Mouse (Mus musculus) intestine, embryonic 14.5 days (tissue): ENCODE measurements at regions not wholly inside any gene's neighbourhood (a gene's known extent, or its start where the extent isn't known, plus 50 kb on each side); places are given as distances from the start of the nearest gene placed in this dataset.

Experiments
- ATAC-seq: fragments of 200-750 bp; cut with Nextera tagmentation; replicated peaks from 2 replicates; pipeline ENCODE4 v1.8.0; 2017; ENCODE audit warnings: low read depth, moderate number of reproducible peaks, moderate TSS enrichment, moderate library complexity; ENCODE audit not compliant: low FRiP score, low TSS enrichment
- DNase-seq: peaks from one replicate; pipeline ENCODE4 v3.0.0-alpha.2; 2018; ENCODE audit warnings: low spot score
- H3K27ac ChIP-seq: fragments of 300-500 bp; sonication (generic); 2 replicates; pipeline ENCODE4 v1.5.1; 2014; ENCODE audit warnings: low read depth, mild to moderate bottlenecking, control low read depth
- H3K27me3 ChIP-seq: fragments of 300-500 bp; sonication (generic); replicated peaks from 2 replicates; pipeline ENCODE4 v1.6.1; 2014; ENCODE audit warnings: low read length, control low read depth; ENCODE audit not compliant: control insufficient read depth, insufficient read depth
- H3K36me3 ChIP-seq: fragments of 300-500 bp; sonication (generic); 2 replicates; pipeline ENCODE4 v1.6.1; 2014; ENCODE audit warnings: low read length, control low read depth; ENCODE audit not compliant: control insufficient read depth, insufficient read depth
- H3K4me1 ChIP-seq: fragments of 300-500 bp; sonication (generic); replicated peaks from 2 replicates; pipeline ENCODE4 v1.6.1; 2014; ENCODE audit warnings: low read length, control low read depth, mixed read lengths; ENCODE audit not compliant: control insufficient read depth, insufficient read depth
- H3K4me2 ChIP-seq: fragments of 300-500 bp; sonication (generic); 2 replicates; pipeline ENCODE4 v1.6.1; 2014; ENCODE audit warnings: low read length
- H3K4me3 ChIP-seq: fragments of 300-500 bp; sonication (generic); 2 replicates; pipeline ENCODE4 v1.5.1; 2014; ENCODE audit warnings: low read depth, low read length, control low read depth, mixed read lengths
- H3K9ac ChIP-seq: fragments of 300-500 bp; sonication (generic); 2 replicates; pipeline ENCODE4 v1.6.1; 2014; ENCODE audit warnings: mild to moderate bottlenecking, low read length
- H3K9me3 ChIP-seq: fragments of 300-500 bp; sonication (generic); 2 replicates; pipeline ENCODE4 v1.6.1; 2016; ENCODE audit warnings: low read length, control low read depth; ENCODE audit not compliant: control insufficient read depth
- WGBS: fragments of 180-500 bp; shearing (Covaris S2); extraction: QIAGEN DNeasy Blood & Tissue Kit; methylation state at CpG from one replicate; pipeline ENCODE4 v1.1.7; 2014; 5-methylcytosine and 5-hydroxymethylcytosine counted together

- no peak overlapping the region for H3K4me3 ChIP-seq
- H3K4me2 ChIP-seq = no peak overlapping the region
- no peak overlapping the region for H3K27ac ChIP-seq
- H3K9me3 ChIP-seq = no peaks in the 10 kb centered on the region
- no peak overlapping the region for H3K9ac ChIP-seq
- DNase-seq (no peak), ATAC-seq (no peak)
- H3K27me3 ChIP-seq = no peaks in the 10 kb centered on the region
- no peaks in the 10 kb centered on the region for H3K36me3 ChIP-seq
- H3K4me1 ChIP-seq = no peaks in the 10 kb centered on the region
Observed at GRCm38 (mm10) chr9:90954613-90955012, 407.6 kb upstream of the Zic4 start.

- no peaks in the 10 kb centered on the region for H3K36me3 ChIP-seq
- H3K9me3 ChIP-seq = no peaks in the 10 kb centered on the region
- no peaks in the 10 kb centered on the region for H3K27me3 ChIP-seq
- no peak overlapping the region for H3K27ac ChIP-seq
- 74% methylated on average over 4 of the region's 4 CpGs for WGBS
- H3K4me2 ChIP-seq = no peak overlapping the region
- H3K4me3 ChIP-seq = no peak overlapping the region
- no peaks in the 10 kb centered on the region for H3K4me1 ChIP-seq
- no peak for ATAC-seq
- DNase-seq = no peak
- no peak overlapping the region for H3K9ac ChIP-seq
Observed at GRCm38 (mm10) chr9:90961436-90961835, 400.8 kb upstream of the Zic4 start.

- H3K27me3 ChIP-seq = no peaks in the 10 kb centered on the region
- H3K9ac ChIP-seq = no peak overlapping the region
- no peaks in the 10 kb centered on the region for H3K4me1 ChIP-seq
- ATAC-seq (no peak), DNase-seq (no peak)
- no peaks in the 10 kb centered on the region for H3K9me3 ChIP-seq
- H3K4me2 ChIP-seq = no peak overlapping the region
- WGBS = 60% methylated on average over 3 of the region's 3 CpGs
- H3K4me3 ChIP-seq = no peak overlapping the region
- no peaks in the 10 kb centered on the region for H3K36me3 ChIP-seq
- H3K27ac ChIP-seq = no peak overlapping the region
Observed at GRCm38 (mm10) chr9:90964043-90964442, 398.2 kb upstream of the Zic4 start.

GRCm38 (mm10) chr9:90978730-90979129 lies 383.5 kb upstream of the Zic4 start:
- 82% methylated on average over 4 of the region's 4 CpGs for WGBS
- Histone ChIP-seq H3K4me3 (no peak overlapping the region), H3K27me3 (no peaks in the 10 kb centered on the region), H3K9me3 (no peaks in the 10 kb centered on the region), H3K36me3 (no peaks in the 10 kb centered on the region), H3K27ac (no peak overlapping the region), H3K9ac (no peak overlapping the region), H3K4me1 (no peaks in the 10 kb centered on the region), H3K4me2 (no peak overlapping the region)
- no peak for ATAC-seq
- DNase-seq = no peak

GRCm38 (mm10) chr9:90980023-90980802 lies 382.0 kb upstream of the Zic4 start:
- H3K4me1 ChIP-seq = no peaks in the 10 kb centered on the region
- WGBS = 48% methylated on average over 6 of the region's 6 CpGs
- H3K9ac ChIP-seq = no peak overlapping the region
- H3K9me3 ChIP-seq = no peaks in the 10 kb centered on the region
- no peaks in the 10 kb centered on the region for H3K36me3 ChIP-seq
- no peak overlapping the region for H3K4me3 ChIP-seq
- no peak for ATAC-seq
- no peak overlapping the region for H3K27ac ChIP-seq
- H3K4me2 ChIP-seq = no peak overlapping the region
- H3K27me3 ChIP-seq = no peaks in the 10 kb centered on the region
- no peak for DNase-seq

- Histone ChIP-seq H3K36me3 (no peaks in the 10 kb centered on the region), H3K4me3 (no peak overlapping the region), H3K27me3 (no peaks in the 10 kb centered on the region), H3K4me1 (no peaks in the 10 kb centered on the region), H3K9me3 (no peaks in the 10 kb centered on the region), H3K27ac (no peak overlapping the region), H3K9ac (no peak overlapping the region), H3K4me2 (no peak overlapping the region)
- no peak for ATAC-seq
- DNase-seq = no peak
- WGBS = 79% methylated on average over 1 of the region's 1 CpGs
Observed at GRCm38 (mm10) chr9:90999178-90999577, 363.0 kb upstream of the Zic4 start.

- 73% methylated on average over 4 of the region's 4 CpGs for WGBS
- H3K4me2 ChIP-seq = no peak overlapping the region
- no peaks in the 10 kb centered on the region for H3K36me3 ChIP-seq
- no peaks in the 10 kb centered on the region for H3K9me3 ChIP-seq
- DNase-seq = no peak
- no peak overlapping the region for H3K27ac ChIP-seq
- H3K9ac ChIP-seq = no peak overlapping the region
- ATAC-seq = no peak
- H3K27me3 ChIP-seq = no peaks in the 10 kb centered on the region
- no peak overlapping the region for H3K4me3 ChIP-seq
- no peaks in the 10 kb centered on the region for H3K4me1 ChIP-seq
Observed at GRCm38 (mm10) chr9:91004214-91004613, 358.0 kb upstream of the Zic4 start.

- Histone ChIP-seq H3K4me1 (no peaks in the 10 kb centered on the region), H3K27me3 (no peaks in the 10 kb centered on the region), H3K9ac (no peak overlapping the region), H3K36me3 (no peaks in the 10 kb centered on the region), H3K4me3 (no peak overlapping the region), H3K27ac (no peak overlapping the region), H3K4me2 (no peak overlapping the region), H3K9me3 (no peaks in the 10 kb centered on the region)
- WGBS = 50% methylated on average over 2 of the region's 2 CpGs
- ATAC-seq (no peak), DNase-seq (no peak)
Observed at GRCm38 (mm10) chr9:91040546-91040945, 321.7 kb upstream of the Zic4 start.

GRCm38 (mm10) chr9:91048569-91048968 lies 313.6 kb upstream of the Zic4 start:
- no peak overlapping the region for H3K4me2 ChIP-seq
- no peak for ATAC-seq
- 29% methylated on average over 2 of the region's 2 CpGs for WGBS
- H3K4me3 ChIP-seq = no peak overlapping the region
- H3K9me3 ChIP-seq = no peaks in the 10 kb centered on the region
- H3K9ac ChIP-seq = no peak overlapping the region
- H3K27me3 ChIP-seq = no peaks in the 10 kb centered on the region
- no peaks in the 10 kb centered on the region for H3K36me3 ChIP-seq
- no peaks in the 10 kb centered on the region for H3K4me1 ChIP-seq
- DNase-seq = no peak
- no peak overlapping the region for H3K27ac ChIP-seq
